Mouse (Mus musculus): ENCODE data around the gene Tyrobp.

- TF ChIP-seq CTCF (IDR thresholded peaks at IDR 0.05; ENCODE audit: low read depth) (no peak), EP300 (IDR thresholded peaks at IDR 0.05; ENCODE audit: low read depth) (no peak)
Measured at GRCm38 (mm10) chr7:30408639-30409038, 4.9 kb upstream of the Tyrobp start.

Measured in heart, postnatal 0 days (tissue).